Mouse (Mus musculus) cerebellum, postnatal 14 days (tissue): ENCODE results near the gene Ppp1r12b.

Experiments used
- DNase-seq, 2 experiments: peaks; one replicate each; pipeline ENCODE4 v3.0.0; 2021; ENCODE audit warnings: mixed read lengths in 2 of 2

The Ppp1r12b gene

GRCm38 (mm10) chr1:134790716-134791439 lies 164.9 kb downstream of the Ppp1r12b start:
- DNase-seq: no peak

GRCm38 (mm10) chr1:134788096-134788495 lies 167.6 kb downstream of the Ppp1r12b start:
- no peak for DNase-seq

- DNase-seq: no peak
Measured at GRCm38 (mm10) chr1:134784911-134785310, 170.8 kb downstream of the Ppp1r12b start.

- DNase-seq: no peak
Measured at GRCm38 (mm10) chr1:134784481-134784880, 171.3 kb downstream of the Ppp1r12b start.

GRCm38 (mm10) chr1:134783958-134784357 lies 171.8 kb downstream of the Ppp1r12b start:
- DNase-seq: no peak

GRCm38 (mm10) chr1:134782797-134783196 lies 172.9 kb downstream of the Ppp1r12b start:
- no peak for DNase-seq

GRCm38 (mm10) chr1:134777936-134778548 lies 177.7 kb downstream of the Ppp1r12b start:
- DNase-seq: peak; percentile 58 to 64

GRCm38 (mm10) chr1:134777201-134777885 lies 178.4 kb downstream of the Ppp1r12b start:
- no peak for DNase-seq

- DNase-seq: no peak
Measured at GRCm38 (mm10) chr1:134775631-134776030, 180.1 kb downstream of the Ppp1r12b start.

- DNase-seq: no peak
Measured at GRCm38 (mm10) chr1:134774728-134775287, 180.9 kb downstream of the Ppp1r12b start.

GRCm38 (mm10) chr1:134774247-134774646 lies 181.5 kb downstream of the Ppp1r12b start:
- no peak for DNase-seq

- DNase-seq: no peak
Measured at GRCm38 (mm10) chr1:134773256-134773655, 182.5 kb downstream of the Ppp1r12b start.

GRCm38 (mm10) chr1:134772821-134773220 lies 182.9 kb downstream of the Ppp1r12b start:
- no peak for DNase-seq

GRCm38 (mm10) chr1:134771999-134772398 lies 183.7 kb downstream of the Ppp1r12b start:
- DNase-seq: no peak

- DNase-seq: no peak
Measured at GRCm38 (mm10) chr1:134771353-134771752, 184.4 kb downstream of the Ppp1r12b start.

- DNase-seq: no peak
Measured at GRCm38 (mm10) chr1:134770312-134770711, 185.4 kb downstream of the Ppp1r12b start.

- no peak for DNase-seq
Measured at GRCm38 (mm10) chr1:134766448-134766847, 189.3 kb downstream of the Ppp1r12b start.

- no peak for DNase-seq
Measured at GRCm38 (mm10) chr1:134764831-134765458, 190.8 kb downstream of the Ppp1r12b start.

- DNase-seq: no peak
Measured at GRCm38 (mm10) chr1:134763776-134764438, 191.8 kb downstream of the Ppp1r12b start.

- DNase-seq: no peak
Measured at GRCm38 (mm10) chr1:134763250-134763649, 192.5 kb downstream of the Ppp1r12b start.

- no peak for DNase-seq
Measured at GRCm38 (mm10) chr1:134761534-134761933, 194.2 kb downstream of the Ppp1r12b start.

- DNase-seq: no peak
Measured at GRCm38 (mm10) chr1:134760642-134761041, 195.1 kb downstream of the Ppp1r12b start.
